Mouse (Mus musculus): ENCODE measurements around the gene Ptn. TPM values are rescaled to one million over a fixed set of nuclear protein-coding genes. Genes with fewer than 3 reads are reported as not detected.
A peak's percentile ranks its signal among the peaks of the same experiment; 100 is the strongest.

The Ptn gene
- polyA plus RNA-seq, 1 experiment from 2014 or later: 362 TPM

DNA sequence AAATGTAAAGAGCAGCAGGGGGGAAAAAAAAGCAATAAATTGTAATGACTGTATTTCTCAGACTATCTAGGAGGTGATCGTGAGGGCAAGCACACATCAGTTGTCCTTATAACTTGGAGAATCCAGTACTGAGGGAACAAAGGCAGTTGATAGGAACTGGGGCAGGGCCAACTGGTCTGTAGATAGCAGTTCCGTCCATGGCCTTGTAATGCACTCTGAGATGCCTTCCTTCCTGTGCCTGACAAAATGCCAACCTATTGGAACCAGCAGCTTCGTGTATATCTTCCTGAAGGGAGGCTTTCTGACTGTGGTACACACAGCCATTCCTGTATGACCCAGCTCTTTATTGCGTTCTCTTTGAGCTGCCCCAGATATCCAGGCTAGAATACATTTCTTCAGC lies 27.5 kb downstream of the Ptn start:
- Histone ChIP-seq H3K9me3 (replicated peaks) (no peaks in the 10 kb centered on the region), H3K36me3 (peaks cover 14% of the 10 kb centered on the region; the same call in 1 of the 2 replicates), H3K27ac (no peak overlapping the region), H3K4me3 (replicated peaks) (no peak overlapping the region), H3K9ac (no peak overlapping the region), H3K27me3 (no peaks in the 10 kb centered on the region), H3K4me2 (no peak overlapping the region), H3K4me1 (peaks cover 33% of the 10 kb centered on the region)
- 73% methylated on average over 4 of the region's 4 CpGs for WGBS
- ATAC-seq (replicated peaks; ENCODE audit: low FRiP score): no peak

- Histone ChIP-seq H3K27ac (peak overlapping the region; percentile 56; the same call in 1 of the 2 replicates), H3K4me3 (replicated peaks) (no peak overlapping the region), H3K9ac (no peak overlapping the region), H3K36me3 (no peaks in the 10 kb centered on the region; the same call in 1 of the 2 replicates), H3K4me1 (peaks cover 32% of the 10 kb centered on the region), H3K27me3 (no peaks in the 10 kb centered on the region), H3K9me3 (replicated peaks) (no peaks in the 10 kb centered on the region), H3K4me2 (no peak overlapping the region)
- peak; percentile 56 for ATAC-seq (replicated peaks; ENCODE audit: low FRiP score)
- WGBS: 44% methylated on average over 7 of the region's 7 CpGs
Observed at GRCm38 (mm10) chr6:36777567-36778337, 32.3 kb downstream of the Ptn start.

- peaks cover 5% of the 10 kb centered on the region for H3K36me3 ChIP-seq
- H3K27me3 ChIP-seq: no peaks in the 10 kb centered on the region
- H3K9me3 ChIP-seq (replicated peaks): no peaks in the 10 kb centered on the region
- peaks cover 27% of the 10 kb centered on the region for H3K4me1 ChIP-seq
- 48% methylated on average over 2 of the region's 2 CpGs for whole genome bisulfite sequencing
- H3K27ac ChIP-seq: peak overlapping the region; percentile 56; the same call in 1 of the 2 replicates
- no peak; the same call in 1 of the 2 replicates for ATAC-seq (replicated peaks; ENCODE audit: low FRiP score)
- no peak overlapping the region for H3K4me3 ChIP-seq (replicated peaks)
- H3K9ac ChIP-seq: no peak overlapping the region
- H3K4me2 ChIP-seq: no peak overlapping the region
Observed at GRCm38 (mm10) chr6:36777039-36777438, 33.0 kb downstream of the Ptn start.

GRCm38 (mm10) chr6:36775647-36776360 lies 34.2 kb downstream of the Ptn start:
- H3K27ac ChIP-seq: no peak overlapping the region
- ATAC-seq (replicated peaks; ENCODE audit: low FRiP score): no peak
- H3K27me3 ChIP-seq: no peaks in the 10 kb centered on the region
- H3K4me3 ChIP-seq (replicated peaks): no peak overlapping the region
- WGBS: 66% methylated on average over 10 of the region's 10 CpGs
- H3K9me3 ChIP-seq (replicated peaks): no peaks in the 10 kb centered on the region
- H3K9ac ChIP-seq: no peak overlapping the region
- peaks cover 14% of the 10 kb centered on the region for H3K36me3 ChIP-seq
- peaks cover 27% of the 10 kb centered on the region for H3K4me1 ChIP-seq
- no peak overlapping the region for H3K4me2 ChIP-seq

DNA sequence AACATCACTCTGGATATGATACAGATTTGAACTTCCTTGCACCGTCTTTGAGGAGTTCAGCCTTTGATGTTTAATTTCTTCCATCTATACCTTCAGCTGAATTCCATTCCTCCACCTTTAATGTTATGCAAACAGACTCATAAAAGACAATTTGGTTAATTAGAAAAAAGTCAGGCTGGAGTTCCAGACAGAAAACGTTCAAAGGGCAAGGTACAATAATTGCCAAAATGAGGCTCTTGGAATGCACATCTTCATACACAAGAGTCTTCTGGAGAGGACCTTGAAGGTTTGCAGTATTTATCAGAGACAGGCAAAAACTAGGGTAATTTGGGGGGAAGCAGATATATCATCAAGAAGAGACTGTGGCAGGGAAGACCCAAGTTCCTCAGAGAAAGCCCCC lies 37.5 kb downstream of the Ptn start:
- Histone ChIP-seq H3K27me3 (no peaks in the 10 kb centered on the region), H3K27ac (no peak overlapping the region), H3K9me3 (replicated peaks) (no peaks in the 10 kb centered on the region), H3K9ac (no peak overlapping the region), H3K4me3 (replicated peaks) (no peak overlapping the region), H3K4me2 (no peak overlapping the region), H3K36me3 (peaks cover 22% of the 10 kb centered on the region), H3K4me1 (peaks cover 16% of the 10 kb centered on the region)
- no peak for ATAC-seq (replicated peaks; ENCODE audit: low FRiP score)
- 67% methylated on average over 2 of the region's 2 CpGs for WGBS

GRCm38 (mm10) chr6:36769012-36769411 lies 41.0 kb downstream of the Ptn start:
- Histone ChIP-seq H3K4me3 (replicated peaks) (no peak overlapping the region), H3K9ac (no peak overlapping the region), H3K9me3 (replicated peaks) (no peaks in the 10 kb centered on the region), H3K4me2 (no peak overlapping the region), H3K36me3 (peaks cover 40% of the 10 kb centered on the region), H3K27me3 (no peaks in the 10 kb centered on the region), H3K27ac (no peak overlapping the region), H3K4me1 (no peaks in the 10 kb centered on the region)
- ATAC-seq (replicated peaks; ENCODE audit: low FRiP score): no peak
- 86% methylated on average over 3 of the region's 3 CpGs for WGBS

DNA sequence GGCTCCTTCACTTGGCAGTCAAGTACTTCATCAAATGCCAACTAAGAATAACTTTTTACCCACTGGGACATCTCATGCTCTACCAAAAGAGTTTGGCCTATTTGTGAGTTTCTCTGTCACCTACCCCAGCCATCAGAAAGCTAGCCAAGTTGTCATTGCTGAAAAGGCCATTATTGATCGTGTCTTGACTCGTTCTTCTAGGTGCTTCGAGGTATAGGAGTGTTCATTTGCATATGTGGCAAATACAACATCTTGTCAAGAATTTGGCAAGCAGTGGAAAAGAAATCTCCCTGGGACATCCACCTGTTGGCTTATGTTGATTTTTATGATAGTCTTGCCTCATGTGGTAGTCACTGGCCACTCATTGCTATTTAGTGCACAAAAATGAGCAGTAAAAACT lies 43.1 kb downstream of the Ptn start:
- Histone ChIP-seq H3K4me2 (no peak overlapping the region), H3K4me1 (no peaks in the 10 kb centered on the region), H3K4me3 (replicated peaks) (no peak overlapping the region), H3K27ac (no peak overlapping the region), H3K27me3 (no peaks in the 10 kb centered on the region), H3K36me3 (peaks cover 34% of the 10 kb centered on the region), H3K9me3 (replicated peaks) (no peaks in the 10 kb centered on the region), H3K9ac (no peak overlapping the region)
- 89% methylated on average over 3 of the region's 3 CpGs for WGBS
- ATAC-seq (replicated peaks; ENCODE audit: low FRiP score): no peak

DNA sequence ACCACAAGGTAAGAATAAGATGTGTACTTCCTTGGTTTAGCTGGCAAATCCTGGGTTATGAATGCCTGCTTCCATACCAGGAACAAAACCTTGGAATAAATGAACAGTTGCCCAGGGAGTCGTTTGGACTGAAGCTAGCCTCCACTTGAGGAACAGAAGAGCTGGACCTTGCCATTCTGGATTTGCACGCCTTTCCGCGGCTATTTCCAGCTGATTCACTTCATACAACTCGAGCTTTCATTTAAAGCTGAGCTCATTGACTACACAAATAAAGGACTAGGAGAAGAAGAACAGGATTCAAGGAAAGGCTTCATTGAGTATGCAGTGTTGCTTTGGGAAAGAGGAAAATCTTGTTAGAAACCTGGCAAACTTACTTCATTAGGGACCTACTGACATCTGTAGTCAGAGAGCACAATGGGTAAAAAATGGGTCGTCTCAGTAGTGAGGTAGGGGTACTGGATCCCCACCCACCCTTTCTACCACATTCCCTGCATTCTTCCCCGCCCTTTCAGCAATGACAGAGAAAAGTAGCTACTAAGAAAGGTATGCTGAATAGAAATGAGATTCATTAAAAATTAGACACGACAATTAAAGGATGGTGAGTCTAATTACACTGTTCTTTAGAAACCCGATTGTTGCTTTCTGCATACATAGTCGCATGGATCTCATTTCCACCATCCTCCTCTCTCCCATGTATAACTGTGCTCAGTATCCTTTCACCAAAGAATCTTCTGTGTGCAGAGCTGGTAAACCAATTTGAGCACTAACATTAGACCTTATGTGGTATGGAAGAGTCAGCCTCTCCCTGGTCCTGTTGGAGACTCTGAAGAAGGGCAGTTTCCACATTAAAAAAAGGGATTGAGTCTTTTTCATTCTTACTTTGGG lies 54.8 kb downstream of the Ptn start:
- Histone ChIP-seq H3K4me1 (no peaks in the 10 kb centered on the region), H3K27ac (no peak overlapping the region), H3K27me3 (no peaks in the 10 kb centered on the region), H3K36me3 (peaks cover 3% of the 10 kb centered on the region), H3K9me3 (replicated peaks) (no peaks in the 10 kb centered on the region), H3K4me2 (no peak overlapping the region), H3K4me3 (replicated peaks) (no peak overlapping the region), H3K9ac (no peak overlapping the region)
- WGBS: 86% methylated on average over 10 of the region's 10 CpGs
- ATAC-seq (replicated peaks; ENCODE audit: low FRiP score): no peak

- ATAC-seq (replicated peaks; ENCODE audit: low FRiP score): no peak
- WGBS: 65% methylated on average over 6 of the region's 6 CpGs
- no peak overlapping the region for H3K4me3 ChIP-seq (replicated peaks)
Observed at GRCm38 (mm10) chr6:36752887-36753286, 57.1 kb downstream of the Ptn start.

DNA sequence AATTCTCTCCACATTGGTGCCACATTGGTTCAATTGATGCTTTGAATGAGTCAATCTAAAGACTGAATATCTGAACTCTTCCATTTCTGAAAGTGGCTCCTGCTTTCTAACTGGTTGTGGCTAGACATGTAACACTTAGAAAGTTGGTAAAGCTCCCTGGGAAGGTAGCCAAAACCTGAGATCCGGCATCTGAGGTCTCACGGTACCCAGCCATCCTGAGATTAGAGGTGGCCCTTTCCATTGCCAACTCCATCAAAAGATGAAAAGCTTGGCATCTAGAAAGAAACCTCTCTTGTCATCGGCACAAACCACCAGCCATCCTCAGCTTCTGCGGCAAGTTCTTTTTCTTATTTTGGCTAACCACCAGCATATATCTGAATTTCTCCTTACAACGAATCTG lies 70.2 kb downstream of the Ptn start:
- WGBS: 93% methylated on average over 5 of the region's 5 CpGs
- H3K9me3 ChIP-seq (replicated peaks): no peaks in the 10 kb centered on the region
- ATAC-seq (replicated peaks; ENCODE audit: low FRiP score): no peak

More at GRCm38 (mm10) chr6:36752887-36753286, 57.1 kb downstream of the Ptn start:
- Histone ChIP-seq H3K9ac (no peak overlapping the region), H3K4me2 (no peak overlapping the region), H3K9me3 (replicated peaks) (no peaks in the 10 kb centered on the region), H3K27ac (no peak overlapping the region), H3K36me3 (peaks cover 7% of the 10 kb centered on the region), H3K4me1 (no peaks in the 10 kb centered on the region), H3K27me3 (no peaks in the 10 kb centered on the region)

GRCm38 (mm10) chr6:36736763-36737162 lies 73.3 kb downstream of the Ptn start:
- Histone ChIP-seq H3K36me3 (peaks cover 64% of the 10 kb centered on the region), H3K4me1 (no peaks in the 10 kb centered on the region), H3K4me2 (no peak overlapping the region), H3K27me3 (no peaks in the 10 kb centered on the region), H3K9ac (no peak overlapping the region), H3K27ac (no peak overlapping the region; the same call in 1 of the 2 replicates), H3K4me3 (replicated peaks) (no peak overlapping the region), H3K9me3 (replicated peaks) (peaks cover 8% of the 10 kb centered on the region)
- 71% methylated on average over 2 of the region's 2 CpGs for WGBS
- no peak for ATAC-seq (replicated peaks; ENCODE audit: low FRiP score)

More for the DNA sequence above, 70.2 kb downstream of the Ptn start:
- Histone ChIP-seq H3K4me3 (replicated peaks) (no peak overlapping the region), H3K9ac (no peak overlapping the region), H3K4me1 (no peaks in the 10 kb centered on the region), H3K4me2 (no peak overlapping the region), H3K27me3 (no peaks in the 10 kb centered on the region), H3K36me3 (peaks cover 58% of the 10 kb centered on the region), H3K27ac (no peak overlapping the region)

All from kidney, embryonic 15.5 days (tissue).